Mouse (Mus musculus): ENCODE results near the gene Thy1.

The Thy1 gene

DNA sequence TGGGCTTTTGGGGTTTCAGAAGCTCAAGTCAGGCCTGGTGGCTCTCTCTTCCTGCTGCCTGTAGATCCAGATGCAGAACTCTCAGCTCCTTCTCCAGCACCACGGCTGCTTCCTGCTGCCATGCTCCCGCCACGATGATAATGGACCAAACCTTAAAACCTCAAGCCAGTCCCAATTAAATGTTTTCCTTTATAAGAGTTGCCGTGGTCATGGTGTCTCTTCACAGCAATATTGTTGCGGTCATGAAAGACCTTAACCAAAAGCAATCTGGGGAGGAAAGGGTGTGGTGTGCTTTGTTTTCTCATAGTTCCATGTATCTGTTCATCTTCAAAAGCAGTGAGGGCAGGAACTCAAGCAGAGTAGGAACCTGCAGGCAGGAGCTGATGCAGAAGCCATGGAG is 6.1 kb upstream of the Thy1 start:
- DNase-seq, result no peak

GRCm38 (mm10) chr9:44041511-44042395 is 1.4 kb upstream of the Thy1 start:
- DNase-seq, result no peak

GRCm38 (mm10) chr9:44042396-44042680 is 846 bp upstream of the Thy1 start:
- DNase-seq, result no peak

- DNase-seq, result no peak
Measured at GRCm38 (mm10) chr9:44043708-44044425, 683 bp downstream of the Thy1 start.

GRCm38 (mm10) chr9:44044426-44045157 is 1.4 kb downstream of the Thy1 start:
- DNase-seq, result no peak

DNA sequence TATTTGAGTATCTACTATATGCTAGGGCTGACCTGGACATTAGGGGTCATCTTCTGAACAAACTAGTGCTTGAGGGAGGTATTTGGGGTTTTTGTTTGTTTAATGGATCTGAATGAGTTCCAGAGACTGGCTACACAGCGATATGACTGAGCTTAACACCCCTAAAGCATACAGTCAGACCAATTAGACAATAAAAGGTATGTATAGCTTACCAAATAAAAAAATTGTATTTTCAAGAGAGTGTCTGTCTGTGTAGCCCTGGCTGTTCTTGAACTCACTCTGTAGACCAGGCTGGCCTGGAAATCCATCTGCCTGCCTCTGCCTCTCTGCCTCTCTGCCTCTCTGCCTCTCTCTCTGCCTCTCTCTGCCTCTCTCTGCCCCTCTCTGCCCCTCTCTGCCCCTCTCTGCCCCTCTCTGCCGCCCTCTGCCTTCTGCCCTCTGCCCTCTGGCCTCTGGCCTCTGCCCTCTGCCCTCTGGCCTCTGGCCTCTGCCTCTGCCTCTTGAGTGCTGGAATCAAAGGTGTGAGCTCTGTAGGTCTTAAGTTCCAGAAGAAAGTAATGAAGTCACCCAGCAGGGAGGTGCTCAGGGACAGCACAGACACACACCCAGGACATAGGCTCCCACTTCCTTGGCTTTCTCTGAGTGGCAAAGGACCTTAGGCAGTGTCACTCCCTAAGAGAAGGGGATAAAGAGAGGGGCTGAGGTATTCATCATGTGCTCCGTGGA is 2.1 kb downstream of the Thy1 start:
- no peak for DNase-seq

DNA sequence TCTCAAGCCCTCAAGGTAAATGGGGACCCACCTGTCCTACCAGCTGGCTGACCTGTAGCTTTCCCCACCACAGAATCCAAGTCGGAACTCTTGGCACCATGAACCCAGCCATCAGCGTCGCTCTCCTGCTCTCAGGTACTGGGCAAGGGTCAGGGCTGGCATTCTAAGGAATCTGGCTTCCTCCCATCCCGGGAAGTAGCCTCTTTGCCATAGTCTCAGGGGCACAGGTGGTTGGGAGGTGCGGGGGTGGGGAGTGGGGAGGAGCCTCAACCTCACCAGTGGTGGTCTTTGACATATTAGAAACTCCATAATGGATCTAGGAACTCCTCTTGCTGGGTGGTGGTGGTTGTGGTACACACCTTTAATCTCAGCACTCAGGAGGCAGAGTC is 2.7 kb downstream of the Thy1 start:
- DNase-seq, result no peak

- no peak for DNase-seq
Measured at GRCm38 (mm10) chr9:44046426-44046825, 3.2 kb downstream of the Thy1 start.

DNA sequence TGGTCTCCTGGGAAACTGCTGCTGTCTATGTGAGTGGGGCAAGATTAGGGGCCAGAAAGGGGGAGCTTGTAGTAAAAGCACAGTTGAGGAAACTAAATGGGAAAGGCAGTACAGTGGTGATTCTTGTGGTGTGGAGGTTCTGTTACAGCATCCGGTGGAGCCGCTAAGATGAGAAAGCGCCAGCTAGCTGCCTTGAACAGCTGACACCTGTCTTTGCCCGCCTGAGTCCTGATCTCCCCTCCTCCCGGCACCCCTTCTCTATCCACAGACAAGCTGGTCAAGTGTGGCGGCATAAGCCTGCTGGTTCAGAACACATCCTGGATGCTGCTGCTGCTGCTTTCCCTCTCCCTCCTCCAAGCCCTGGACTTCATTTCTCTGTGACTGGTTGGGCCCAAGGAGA is 3.9 kb downstream of the Thy1 start:
- no peak for DNase-seq

DNA sequence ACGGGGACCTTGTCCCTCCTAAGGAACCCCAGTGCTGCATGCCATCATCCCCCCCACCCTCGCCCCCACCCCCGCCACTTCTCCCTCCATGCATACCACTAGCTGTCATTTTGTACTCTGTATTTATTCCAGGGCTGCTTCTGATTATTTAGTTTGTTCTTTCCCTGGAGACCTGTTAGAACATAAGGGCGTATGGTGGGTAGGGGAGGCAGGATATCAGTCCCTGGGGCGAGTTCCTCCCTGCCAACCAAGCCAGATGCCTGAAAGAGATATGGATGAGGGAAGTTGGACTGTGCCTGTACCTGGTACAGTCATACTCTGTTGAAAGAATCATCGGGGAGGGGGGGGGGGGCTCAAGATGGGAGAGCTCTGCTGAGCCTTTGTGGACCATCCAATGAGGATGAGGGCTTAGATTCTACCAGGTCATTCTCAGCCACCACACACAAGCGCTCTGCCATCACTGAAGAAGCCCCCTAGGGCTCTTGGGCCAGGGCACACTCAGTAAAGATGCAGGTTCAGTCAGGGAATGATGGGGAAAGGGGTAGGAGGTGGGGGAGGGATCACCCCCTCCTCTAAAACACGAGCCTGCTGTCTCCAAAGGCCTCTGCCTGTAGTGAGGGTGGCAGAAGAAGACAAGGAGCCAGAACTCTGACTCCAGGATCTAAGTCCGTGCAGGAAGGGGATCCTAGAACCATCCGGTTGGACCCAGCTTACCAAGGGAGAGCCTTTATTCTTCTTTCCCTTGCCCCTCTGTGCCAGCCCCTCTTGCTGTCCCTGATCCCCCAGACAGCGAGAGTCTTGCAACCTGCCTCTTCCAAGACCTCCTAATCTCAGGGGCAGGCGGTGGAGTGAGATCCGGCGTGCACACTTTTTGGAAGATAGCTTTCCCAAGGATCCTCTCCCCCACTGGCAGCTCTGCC is 4.6 kb downstream of the Thy1 start:
- no peak for DNase-seq

DNA sequence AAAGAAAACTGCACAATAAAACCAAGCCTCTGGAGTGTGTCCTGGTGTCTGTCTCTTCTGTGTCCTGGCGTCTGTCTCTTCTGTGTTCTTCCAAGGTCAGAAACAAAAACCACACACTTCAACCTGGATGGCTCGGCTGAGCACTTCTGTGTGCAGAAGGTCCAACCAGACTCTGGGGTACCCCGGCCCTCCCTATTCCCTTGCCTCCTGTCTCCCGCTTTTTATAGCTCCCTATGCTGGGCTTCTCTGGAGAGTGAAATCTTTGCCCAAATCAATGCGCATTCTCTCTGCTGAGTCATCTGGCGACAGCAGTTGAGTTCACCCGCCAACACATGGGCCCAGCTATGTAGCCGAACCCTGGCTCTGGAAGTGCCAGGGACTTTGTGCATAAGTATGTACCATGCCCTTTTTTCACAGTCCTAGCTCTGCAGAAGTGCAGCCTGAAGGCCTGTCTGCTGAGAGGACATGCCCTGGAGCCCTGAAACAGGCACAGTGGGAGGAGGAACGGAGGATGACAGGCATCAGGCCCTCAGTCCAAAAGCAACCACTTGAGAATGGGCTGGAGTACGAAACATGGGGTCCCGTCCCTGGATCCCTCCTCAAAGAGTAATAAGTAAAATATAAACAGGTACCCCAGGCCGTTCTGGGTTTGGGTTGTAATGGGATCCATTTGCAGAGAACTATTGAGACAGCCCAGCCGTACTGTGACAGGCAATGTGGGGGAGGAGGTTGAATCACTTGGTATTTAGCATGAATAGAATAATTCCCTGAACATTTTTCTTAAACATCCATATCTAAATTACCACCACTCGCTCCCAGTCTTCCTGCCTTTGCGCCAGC is 5.6 kb downstream of the Thy1 start:
- DNase-seq, result no peak

- DNase-seq, result no peak
Measured at GRCm38 (mm10) chr9:44049381-44050165, 6.4 kb downstream of the Thy1 start.

DNA sequence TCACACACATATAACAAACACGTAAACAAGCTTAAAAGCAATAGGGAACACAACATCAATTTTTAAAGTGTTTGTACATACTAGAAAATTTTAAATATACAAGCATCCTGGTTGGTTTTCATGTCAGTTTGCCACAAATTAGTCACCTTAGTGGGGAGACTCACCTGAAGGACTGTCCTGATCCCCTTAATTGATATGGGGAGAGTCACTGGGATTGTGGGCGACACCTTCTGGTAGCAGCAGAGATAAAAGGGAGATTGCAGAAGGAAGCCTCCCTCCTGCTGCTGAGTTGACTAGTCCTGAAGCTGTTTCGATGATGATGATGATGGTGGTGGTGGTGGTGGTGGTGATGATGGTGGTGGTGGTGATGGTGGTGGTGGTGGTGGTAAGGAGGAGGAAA is 9.7 kb downstream of the Thy1 start:
- DNase-seq, result no peak

GRCm38 (mm10) chr9:44053936-44054335 is 10.8 kb downstream of the Thy1 start:
- DNase-seq, result no peak

DNA sequence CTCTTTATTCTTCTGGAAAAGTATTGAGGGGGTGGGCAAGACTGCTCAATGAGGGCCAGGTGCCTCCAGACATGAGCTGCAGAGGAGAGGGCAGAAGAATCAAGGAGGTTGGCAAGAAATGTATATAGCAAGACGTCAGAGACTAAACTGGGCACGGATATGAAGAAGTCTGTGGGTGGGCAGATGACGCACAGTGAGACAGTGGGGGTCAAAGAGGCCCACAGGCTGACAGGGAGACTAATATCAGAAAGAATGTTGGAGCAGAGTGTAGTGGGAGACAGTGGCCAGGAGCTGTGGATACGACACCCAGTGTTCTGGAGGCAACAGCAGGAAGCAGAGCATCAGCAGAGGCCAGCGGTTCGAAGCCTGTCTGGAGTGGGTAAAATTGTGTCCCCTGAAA is 15.4 kb downstream of the Thy1 start:
- no peak for DNase-seq

DNA sequence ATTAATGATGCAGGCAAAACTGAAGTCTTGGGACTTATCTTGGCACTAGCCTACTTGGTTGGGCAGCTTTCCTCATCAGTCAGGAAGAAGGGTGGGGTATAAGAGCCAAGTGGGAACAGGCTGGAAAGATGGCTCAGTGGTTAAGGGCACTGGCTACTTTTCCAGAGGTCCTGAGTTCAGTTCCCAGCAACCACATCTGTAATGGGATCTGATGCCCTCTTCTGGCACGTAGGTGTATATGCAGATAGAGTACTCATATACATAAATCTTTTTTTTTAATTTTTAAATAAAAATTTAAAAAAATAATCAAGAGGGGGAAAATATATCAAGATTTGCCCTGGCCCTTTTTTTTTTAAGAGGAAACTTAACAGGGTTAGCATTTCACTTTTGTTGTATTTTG is 22.0 kb downstream of the Thy1 start:
- DNase-seq, result no peak

DNA sequence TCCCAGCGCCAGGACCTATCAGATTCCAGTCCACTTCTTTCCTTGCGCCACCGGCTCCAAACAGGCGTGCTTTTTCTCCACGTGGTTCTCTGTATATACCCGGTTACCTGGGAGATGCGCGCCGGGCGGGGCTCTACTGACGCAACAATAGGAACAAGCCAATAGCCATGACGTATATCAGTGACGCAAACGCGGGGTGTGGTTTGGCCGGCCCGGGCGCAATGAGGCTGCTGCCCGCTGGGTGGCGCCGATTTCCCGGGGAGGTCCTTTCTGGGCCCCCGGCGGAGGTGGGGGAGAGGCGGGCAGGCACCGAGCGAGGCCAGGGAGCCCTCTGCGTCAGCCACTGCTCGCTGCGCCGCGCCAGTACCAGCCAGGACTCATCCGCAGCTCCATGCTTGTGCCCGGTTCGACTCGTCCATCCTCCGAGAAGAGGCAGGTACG is 23.6 kb downstream of the Thy1 start, which contains the start of gene Usp2:
Usp2 (plus strand) TSS at position 237 of the 441 bp plus-strand sequence.
- peak; percentile 95 for DNase-seq

DNA sequence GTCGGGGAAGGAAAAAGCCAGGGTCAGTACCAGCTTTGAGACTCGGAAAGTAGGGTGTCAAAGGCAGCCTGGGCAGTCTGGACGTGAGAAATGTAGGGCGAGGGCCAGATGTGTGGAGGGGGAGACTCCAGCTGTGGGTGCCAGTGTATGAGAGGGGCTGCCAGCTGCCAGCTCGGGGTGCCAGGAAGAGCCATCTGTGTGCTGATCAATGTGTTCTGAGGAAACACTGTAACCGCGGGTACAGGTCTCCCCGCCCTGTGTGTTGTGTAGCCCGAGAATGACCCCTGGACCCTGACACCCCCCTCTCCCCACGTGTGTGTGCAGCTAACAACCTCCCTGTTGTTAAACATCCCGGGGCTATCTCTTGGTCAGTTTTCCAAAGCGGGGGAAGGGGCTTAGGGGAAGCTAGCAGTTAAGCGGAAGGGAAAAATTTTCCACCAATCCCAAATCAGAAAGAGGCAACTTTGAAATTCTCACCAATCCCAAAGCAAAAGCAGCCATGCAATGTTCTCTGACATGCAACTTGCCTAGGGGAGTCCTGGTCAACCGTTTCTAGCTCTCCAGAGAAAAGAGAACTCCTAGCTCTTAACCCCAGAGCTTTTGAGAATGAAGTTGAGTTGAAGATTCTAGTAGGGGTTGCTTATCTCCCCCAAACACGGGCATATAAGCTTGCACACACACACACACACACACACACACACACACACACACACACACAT is 24.2 kb downstream of the Thy1 start:
- no peak for DNase-seq

DNA sequence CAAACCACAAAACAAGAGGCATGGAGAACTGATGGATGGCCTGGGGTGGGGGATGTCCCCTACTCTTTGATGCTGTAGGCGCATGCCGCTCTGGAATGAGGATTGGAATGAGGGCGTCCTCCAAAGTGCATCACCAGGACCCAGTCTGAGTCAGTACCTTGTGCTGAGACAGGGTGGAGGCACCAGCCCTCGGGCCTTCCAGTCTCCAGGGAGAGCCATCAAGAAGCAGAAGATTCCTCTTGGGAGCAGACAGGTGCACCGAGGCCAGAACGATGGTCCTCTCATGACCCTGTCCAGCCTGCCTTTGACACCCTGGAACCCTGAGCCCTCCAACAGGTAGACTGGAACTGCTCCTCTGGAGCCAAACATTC is 24.8 kb downstream of the Thy1 start:
- no peak for DNase-seq

Data from liver (tissue).